Mouse (Mus musculus): ENCODE results near the gene Hmgb2.
A peak's percentile ranks its signal among the peaks of the same experiment; 100 is the strongest.
"Not testable (repeated sequence)": the region's sequence is repeated elsewhere in the genome, so short reads cannot be mapped to it uniquely, and the experiment has no call there.

The Hmgb2 gene

GRCm38 (mm10) chr8:57512141-57513056 lies 692 bp downstream of the Hmgb2 start:
- no peak for DNase-seq

GRCm38 (mm10) chr8:57513178-57513661 lies 1.5 kb downstream of the Hmgb2 start:
- not testable (repeated sequence) for DNase-seq

- not testable (repeated sequence) for DNase-seq
Observed at GRCm38 (mm10) chr8:57516685-57517084, 5.0 kb downstream of the Hmgb2 start.

GRCm38 (mm10) chr8:57517723-57518122 lies 6.0 kb downstream of the Hmgb2 start:
- DNase-seq: no peak

- DNase-seq: no peak
Observed at GRCm38 (mm10) chr8:57520186-57520786, 8.6 kb downstream of the Hmgb2 start.

GRCm38 (mm10) chr8:57528036-57528435 lies 16.3 kb downstream of the Hmgb2 start:
- no peak for DNase-seq

- no peak for DNase-seq
Observed at GRCm38 (mm10) chr8:57530238-57530637, 18.5 kb downstream of the Hmgb2 start.

- peak; percentile 78 for DNase-seq
Observed at GRCm38 (mm10) chr8:57530666-57531349, 19.1 kb downstream of the Hmgb2 start.

GRCm38 (mm10) chr8:57532223-57532622 lies 20.5 kb downstream of the Hmgb2 start:
- no peak for DNase-seq

- no peak for DNase-seq
Observed at GRCm38 (mm10) chr8:57533106-57533505, 21.4 kb downstream of the Hmgb2 start.

- DNase-seq: no peak
Observed at GRCm38 (mm10) chr8:57534495-57534894, 22.8 kb downstream of the Hmgb2 start.

- DNase-seq: no peak
Observed at GRCm38 (mm10) chr8:57536167-57536566, 24.5 kb downstream of the Hmgb2 start.

GRCm38 (mm10) chr8:57538601-57539000 lies 26.9 kb downstream of the Hmgb2 start:
- DNase-seq: no peak

- DNase-seq: peak; percentile 80
Observed at GRCm38 (mm10) chr8:57540110-57540838, 28.6 kb downstream of the Hmgb2 start.

GRCm38 (mm10) chr8:57540951-57541350 lies 29.2 kb downstream of the Hmgb2 start:
- DNase-seq: no peak

- DNase-seq: no peak
Observed at GRCm38 (mm10) chr8:57541405-57541804, 29.7 kb downstream of the Hmgb2 start.

- peak; percentile 77 for DNase-seq
Observed at GRCm38 (mm10) chr8:57546401-57546800, 34.7 kb downstream of the Hmgb2 start.

GRCm38 (mm10) chr8:57546834-57547233 lies 35.1 kb downstream of the Hmgb2 start:
- DNase-seq: no peak

- DNase-seq: no peak
Observed at GRCm38 (mm10) chr8:57547581-57547980, 35.9 kb downstream of the Hmgb2 start.

- DNase-seq: no peak
Observed at GRCm38 (mm10) chr8:57552102-57553032, 40.7 kb downstream of the Hmgb2 start.

GRCm38 (mm10) chr8:57560926-57561325 lies 49.2 kb downstream of the Hmgb2 start:
- DNase-seq: no peak

- no peak for DNase-seq
Observed at GRCm38 (mm10) chr8:57562741-57563140, 51.0 kb downstream of the Hmgb2 start.

Measured in cerebellum, adult 8-10 months (tissue).